Mouse (Mus musculus) megakaryocyte, embryonic 14.5 days (primary cell): ENCODE data around the gene Ppp1r9a. TPM values are rescaled to one million over a fixed set of nuclear protein-coding genes. Genes with fewer than 3 reads are reported as not detected.
A peak's percentile ranks its signal among the peaks of the same experiment; 100 is the strongest.

ENCODE experiments used
- H3K27me3 ChIP-seq: replicated peaks from 2 replicates; pipeline ENCODE3; 2012; ENCODE audit warnings: inconsistent platforms
- H3K36me3 ChIP-seq: replicated peaks from 2 replicates; pipeline ENCODE3; 2012; ENCODE audit warnings: low read length, inconsistent platforms, mixed read lengths
- H3K4me1 ChIP-seq: 2 replicates; pipeline ENCODE4 v1.6.1; 2012; ENCODE audit warnings: inconsistent platforms
- H3K4me3 ChIP-seq: replicated peaks from 2 replicates; pipeline ENCODE3; 2012; ENCODE audit warnings: moderate library complexity, mild to moderate bottlenecking, inconsistent platforms
- H3K9me3 ChIP-seq: 2 replicates; pipeline ENCODE4 v1.6.1; 2012; ENCODE audit warnings: inconsistent platforms
- FLI1 ChIP-seq: IDR thresholded peaks from 2 replicates; pipeline ENCODE4 v1.6.1; 2012; ENCODE audit warnings: low read length, inconsistent platforms, mixed read lengths
- GATA1 ChIP-seq: IDR thresholded peaks from 3 replicates; pipeline ENCODE4 v1.6.1; 2012; ENCODE audit warnings: mixed read lengths, low read length, inconsistent platforms, borderline replicate concordance
- polyA plus RNA-seq: library from polyadenylated mRNA; stranded (reverse); fragments of >175 nt; gene quantifications from 2 replicates; pipeline ENCODE4 v1.2.3, GENCODE M21; 2012; ENCODE audit warnings: low replicate concordance; ENCODE audit not compliant: insufficient read depth

Gene Ppp1r9a
- polyA plus RNA-seq, 1 experiment: 2.5 TPM

GRCm38 (mm10) chr6:5109925-5110714 lies 207.4 kb downstream of the Ppp1r9a start:
- H3K4me3 ChIP-seq: peak overlapping the region; percentile 82
- H3K9me3 ChIP-seq: no peaks in the 10 kb centered on the region
- no peaks in the 10 kb centered on the region for H3K36me3 ChIP-seq
- H3K4me1 ChIP-seq: peaks cover 45% of the 10 kb centered on the region
- no peaks in the 10 kb centered on the region for H3K27me3 ChIP-seq
- no peak for TF ChIP-seq FLI1
- no peak for TF ChIP-seq GATA1

GRCm38 (mm10) chr6:5110715-5111048 lies 208.0 kb downstream of the Ppp1r9a start:
- Histone ChIP-seq H3K4me3 (peak overlapping the region; percentile 82), H3K9me3 (no peaks in the 10 kb centered on the region), H3K36me3 (no peaks in the 10 kb centered on the region), H3K27me3 (no peaks in the 10 kb centered on the region), H3K4me1 (peaks cover 45% of the 10 kb centered on the region)
- TF ChIP-seq FLI1 (no peak), GATA1 (no peak)

- no peaks in the 10 kb centered on the region for H3K27me3 ChIP-seq
- peaks cover 39% of the 10 kb centered on the region for H3K4me1 ChIP-seq
- no peak overlapping the region for H3K4me3 ChIP-seq
- H3K9me3 ChIP-seq: no peaks in the 10 kb centered on the region
- TF ChIP-seq GATA1: no peak
- TF ChIP-seq FLI1: no peak
- no peaks in the 10 kb centered on the region for H3K36me3 ChIP-seq
Observed at GRCm38 (mm10) chr6:5113103-5113502, 210.4 kb downstream of the Ppp1r9a start.

- TF ChIP-seq FLI1 (no peak), GATA1 (no peak)
- H3K4me1 ChIP-seq: peaks cover 39% of the 10 kb centered on the region
- H3K9me3 ChIP-seq: no peaks in the 10 kb centered on the region
- no peaks in the 10 kb centered on the region for H3K27me3 ChIP-seq
- no peaks in the 10 kb centered on the region for H3K36me3 ChIP-seq
- no peak overlapping the region for H3K4me3 ChIP-seq
Observed at GRCm38 (mm10) chr6:5113734-5114133, 211.0 kb downstream of the Ppp1r9a start.

GRCm38 (mm10) chr6:5114857-5115256 lies 212.1 kb downstream of the Ppp1r9a start:
- H3K27me3 ChIP-seq: no peaks in the 10 kb centered on the region
- H3K36me3 ChIP-seq: no peaks in the 10 kb centered on the region
- no peaks in the 10 kb centered on the region for H3K9me3 ChIP-seq
- TF ChIP-seq GATA1 (no peak), FLI1 (no peak)
- H3K4me3 ChIP-seq: no peak overlapping the region
- H3K4me1 ChIP-seq: peaks cover 44% of the 10 kb centered on the region

- Histone ChIP-seq H3K36me3 (no peaks in the 10 kb centered on the region), H3K9me3 (no peaks in the 10 kb centered on the region), H3K4me3 (no peak overlapping the region), H3K4me1 (peaks cover 15% of the 10 kb centered on the region), H3K27me3 (no peaks in the 10 kb centered on the region)
- no peak for TF ChIP-seq FLI1
- TF ChIP-seq GATA1: no peak
Observed at GRCm38 (mm10) chr6:5119181-5119910, 216.6 kb downstream of the Ppp1r9a start.

- Histone ChIP-seq H3K36me3 (no peaks in the 10 kb centered on the region), H3K4me1 (peaks cover 15% of the 10 kb centered on the region)
- TF ChIP-seq GATA1 (no peak), FLI1 (no peak)
Observed at GRCm38 (mm10) chr6:5120229-5120628, 217.5 kb downstream of the Ppp1r9a start.

GRCm38 (mm10) chr6:5129364-5130093 lies 226.8 kb downstream of the Ppp1r9a start:
- TF ChIP-seq FLI1 (no peak), GATA1 (no peak)
- Histone ChIP-seq H3K4me3 (no peak overlapping the region), H3K4me1 (no peaks in the 10 kb centered on the region), H3K9me3 (no peaks in the 10 kb centered on the region), H3K27me3 (no peaks in the 10 kb centered on the region), H3K36me3 (no peaks in the 10 kb centered on the region)

More at GRCm38 (mm10) chr6:5120229-5120628, 217.5 kb downstream of the Ppp1r9a start:
- Histone ChIP-seq H3K4me3 (no peak overlapping the region), H3K27me3 (no peaks in the 10 kb centered on the region), H3K9me3 (no peaks in the 10 kb centered on the region)

GRCm38 (mm10) chr6:5134986-5135385 lies 232.3 kb downstream of the Ppp1r9a start:
- Histone ChIP-seq H3K4me1 (peaks cover 6% of the 10 kb centered on the region), H3K4me3 (no peak overlapping the region), H3K36me3 (no peaks in the 10 kb centered on the region), H3K27me3 (no peaks in the 10 kb centered on the region), H3K9me3 (no peaks in the 10 kb centered on the region)
- TF ChIP-seq GATA1 (no peak), FLI1 (no peak)

GRCm38 (mm10) chr6:5136046-5136445 lies 233.3 kb downstream of the Ppp1r9a start:
- TF ChIP-seq GATA1 (no peak), FLI1 (no peak)
- H3K4me1 ChIP-seq: peaks cover 16% of the 10 kb centered on the region

More at GRCm38 (mm10) chr6:5136046-5136445, 233.3 kb downstream of the Ppp1r9a start:
- Histone ChIP-seq H3K36me3 (no peaks in the 10 kb centered on the region), H3K4me3 (no peak overlapping the region), H3K27me3 (no peaks in the 10 kb centered on the region), H3K9me3 (no peaks in the 10 kb centered on the region)
